Mouse (Mus musculus) cerebellum, postnatal 14 days (tissue): ENCODE measurements around the gene Nol4l.

ENCODE experiments used
- DNase-seq, 2 experiments: peaks; one replicate each; pipeline ENCODE4 v3.0.0; 2021; ENCODE audit warnings: mixed read lengths in 2 of 2

Gene Nol4l

GRCm38 (mm10) chr2:153542936-153543668, 13.3 kb upstream of the Nol4l start:
- DNase-seq: no peak

- DNase-seq: no peak
Measured at GRCm38 (mm10) chr2:153538898-153539297, 9.1 kb upstream of the Nol4l start.

- no peak for DNase-seq
Measured at GRCm38 (mm10) chr2:153533981-153534380, 4.2 kb upstream of the Nol4l start.

- DNase-seq: no peak
Measured at GRCm38 (mm10) chr2:153530948-153531347, 1.2 kb upstream of the Nol4l start.

- peak; percentile 76 to 81 for DNase-seq
Measured at GRCm38 (mm10) chr2:153529365-153529781, 398 bp downstream of the Nol4l start.

GRCm38 (mm10) chr2:153528571-153529364, 1.0 kb downstream of the Nol4l start:
- DNase-seq: peak; percentile 64 to 77

GRCm38 (mm10) chr2:153527580-153528531, 1.9 kb downstream of the Nol4l start:
- peak; percentile 70 to 71 for DNase-seq

- peak in 1 of 2 experiments; percentile 26 for DNase-seq
Measured at GRCm38 (mm10) chr2:153526850-153527530, 2.8 kb downstream of the Nol4l start.

- peak in 1 of 2 experiments; percentile 24 for DNase-seq
Measured at GRCm38 (mm10) chr2:153525906-153526311, 3.9 kb downstream of the Nol4l start.

- no peak for DNase-seq
Measured at GRCm38 (mm10) chr2:153524727-153525126, 5.0 kb downstream of the Nol4l start.

- DNase-seq: no peak
Measured at GRCm38 (mm10) chr2:153523656-153524055, 6.1 kb downstream of the Nol4l start.

GRCm38 (mm10) chr2:153523143-153523542, 6.6 kb downstream of the Nol4l start:
- no peak for DNase-seq

- no peak for DNase-seq
Measured at GRCm38 (mm10) chr2:153522270-153522669, 7.5 kb downstream of the Nol4l start.

- DNase-seq: no peak
Measured at GRCm38 (mm10) chr2:153520057-153520456, 9.7 kb downstream of the Nol4l start.

GRCm38 (mm10) chr2:153516961-153517360, 12.8 kb downstream of the Nol4l start:
- DNase-seq: peak; percentile 48 to 56

- DNase-seq: peak; percentile 80 to 84
Measured at GRCm38 (mm10) chr2:153515582-153515981, 14.2 kb downstream of the Nol4l start.

- peak; percentile 67 to 74 for DNase-seq
Measured at GRCm38 (mm10) chr2:153514497-153515380, 15.0 kb downstream of the Nol4l start.

- DNase-seq: peak in 1 of 2 experiments; percentile 41
Measured at GRCm38 (mm10) chr2:153513983-153514382, 15.8 kb downstream of the Nol4l start.

GRCm38 (mm10) chr2:153512416-153513323, 17.1 kb downstream of the Nol4l start:
- DNase-seq: peak; percentile 74 to 86

GRCm38 (mm10) chr2:153511562-153511961, 18.2 kb downstream of the Nol4l start:
- DNase-seq: peak in 1 of 2 experiments; percentile 20
